Mouse (Mus musculus) kidney, postnatal 14 days (tissue): ENCODE data around the gene Dnase1l2.

Experiments used
- DNase-seq: peaks from one replicate; pipeline ENCODE4 v3.0.0; 2022; ENCODE audit warnings: mixed read lengths

Gene Dnase1l2

DNA sequence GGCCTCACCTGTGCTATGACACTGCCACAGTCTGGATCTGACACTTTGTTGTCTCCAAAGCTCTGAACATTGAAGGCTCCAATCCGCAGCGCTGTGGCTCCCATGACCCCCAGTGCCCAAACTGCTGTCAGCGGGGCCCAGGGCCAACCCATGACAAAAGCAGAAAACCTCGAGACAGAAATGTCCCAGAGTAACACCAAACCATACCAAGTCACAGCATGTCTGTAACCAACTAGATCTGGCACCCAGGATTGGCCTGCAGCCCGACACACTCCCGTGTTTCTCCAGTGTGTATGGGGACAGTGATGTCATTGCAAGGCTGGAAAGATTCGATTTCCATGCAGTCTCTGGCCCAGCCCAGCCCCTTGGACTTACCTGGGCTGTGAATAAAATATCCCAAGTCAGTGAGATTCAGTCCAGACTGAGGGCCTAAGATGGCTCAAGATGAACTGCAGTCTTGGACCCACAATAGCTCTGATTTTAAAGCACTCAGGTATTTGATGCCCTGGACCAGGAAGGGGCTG is at the start of gene Dnase1l2:
TSS of gene Dnase1l2 (minus strand) at position 474 of the 524 bp plus-strand sequence.
- no peak for DNase-seq

DNA sequence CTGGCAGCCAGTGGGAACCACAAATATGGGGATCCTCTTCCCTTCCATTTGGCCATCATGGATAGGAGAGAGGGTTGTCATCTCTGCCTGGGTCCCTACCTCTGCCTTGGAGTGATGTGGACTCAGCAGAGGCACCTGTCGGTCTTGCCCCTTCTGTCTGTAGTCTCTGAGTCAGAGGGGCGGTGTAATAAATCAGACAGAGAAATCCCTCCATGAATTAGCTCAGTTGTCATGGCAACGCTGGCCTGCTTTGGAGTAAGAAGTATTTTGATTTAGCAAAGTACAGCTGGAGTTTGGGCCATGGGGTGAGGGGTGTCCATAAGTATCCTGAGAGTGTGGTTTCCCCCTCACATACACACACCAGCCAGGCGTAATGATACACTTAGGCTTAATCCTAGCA is 47.5 kb upstream of the Dnase1l2 start:
- no peak for DNase-seq

DNA sequence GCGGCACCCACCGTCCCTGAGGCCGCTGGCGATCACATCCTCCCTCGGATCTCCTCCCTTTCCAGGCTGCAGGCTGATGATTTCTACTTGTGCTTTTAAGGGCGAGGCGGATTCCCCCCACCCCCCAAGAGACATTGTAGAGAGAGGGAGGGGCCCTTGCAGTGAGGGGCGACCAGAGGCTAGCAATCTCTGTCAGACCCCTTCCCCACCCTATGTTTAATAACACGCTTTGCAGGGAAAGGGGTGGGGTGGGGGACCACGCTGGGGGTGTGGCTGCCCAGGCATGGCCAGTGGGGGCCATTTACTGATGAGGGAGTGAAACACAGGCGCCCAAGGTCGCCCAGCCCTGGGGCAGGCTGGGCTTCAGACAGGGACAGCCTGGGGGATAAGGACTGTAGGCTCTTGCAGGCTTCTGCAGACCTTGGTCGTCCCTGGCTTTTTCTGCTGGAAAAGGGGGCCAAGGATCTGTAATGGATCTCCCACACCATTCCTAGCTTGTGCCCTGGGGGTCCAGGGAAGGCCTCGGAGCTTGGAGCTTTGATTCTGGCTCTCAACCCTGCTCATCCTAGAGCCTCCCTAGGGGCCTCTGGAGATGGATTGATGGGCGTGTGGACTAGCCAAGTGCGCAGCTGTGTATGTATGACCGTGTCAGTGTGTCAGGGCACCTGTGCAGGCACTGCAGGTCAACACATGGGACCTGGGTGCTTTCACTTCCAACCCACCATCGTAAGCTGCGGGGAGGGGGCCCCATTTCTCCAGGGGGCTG is 46.5 kb upstream of the Dnase1l2 start:
- no peak for DNase-seq

DNA sequence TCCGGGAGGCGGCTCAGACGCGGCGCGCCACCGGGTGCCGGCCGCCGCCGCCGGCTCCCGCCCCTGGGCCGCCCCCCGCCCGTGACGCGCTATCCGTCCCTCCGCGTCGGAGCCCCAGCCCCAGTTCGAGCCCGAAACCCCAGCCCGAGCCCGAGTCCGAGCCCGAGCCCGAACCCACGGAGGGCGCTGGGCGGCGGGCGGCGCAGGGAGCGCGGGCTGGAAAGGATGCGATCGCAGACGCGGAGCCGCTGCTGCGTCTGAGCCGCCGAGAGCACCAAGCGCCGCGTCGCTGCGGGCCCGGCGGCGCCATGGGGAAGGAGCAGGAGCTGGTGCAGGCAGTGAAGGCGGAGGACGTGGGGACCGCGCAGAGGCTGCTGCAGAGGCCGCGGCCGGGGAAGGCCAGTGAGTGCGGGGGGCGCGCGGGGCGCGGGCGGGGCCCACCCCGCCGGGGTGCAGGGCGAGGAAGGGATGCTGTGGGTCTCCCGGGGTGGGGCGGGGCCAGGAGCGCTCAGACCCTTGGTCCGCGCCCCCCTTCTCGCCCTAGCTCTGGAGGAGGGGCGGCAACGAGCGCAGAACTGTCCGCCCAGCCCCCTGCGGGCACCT is 45.9 kb upstream of the Dnase1l2 start:
- peak; percentile 49 for DNase-seq

DNA sequence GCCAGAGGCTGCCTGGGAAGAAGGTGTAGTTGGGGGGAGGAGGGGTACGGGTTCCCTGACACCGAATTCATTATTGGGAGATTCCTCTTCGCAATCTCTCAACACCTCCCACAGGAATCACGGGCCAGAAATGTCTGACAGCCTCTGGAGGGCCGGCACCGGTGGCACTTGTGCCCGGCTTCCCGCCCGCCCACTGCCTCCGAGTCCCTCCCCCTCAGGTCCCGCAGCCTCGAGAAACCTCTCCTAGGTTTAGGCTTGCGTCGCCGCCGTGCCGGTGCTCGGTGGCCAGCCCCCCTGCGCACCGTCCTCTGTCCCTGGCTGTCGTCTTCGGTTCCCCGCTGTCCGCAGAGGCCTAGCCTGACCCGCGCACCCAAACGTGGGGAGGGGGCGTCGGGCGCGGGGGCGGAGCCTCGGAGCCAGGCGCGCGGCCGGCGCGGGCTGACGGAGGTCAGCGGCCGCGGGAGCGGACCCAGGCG is 45.3 kb upstream of the Dnase1l2 start, which contains the start of gene Caskin1:
TSS of gene Caskin1 (plus strand) at position 416 of the 476 bp plus-strand sequence.
- DNase-seq: peak; percentile 32

DNA sequence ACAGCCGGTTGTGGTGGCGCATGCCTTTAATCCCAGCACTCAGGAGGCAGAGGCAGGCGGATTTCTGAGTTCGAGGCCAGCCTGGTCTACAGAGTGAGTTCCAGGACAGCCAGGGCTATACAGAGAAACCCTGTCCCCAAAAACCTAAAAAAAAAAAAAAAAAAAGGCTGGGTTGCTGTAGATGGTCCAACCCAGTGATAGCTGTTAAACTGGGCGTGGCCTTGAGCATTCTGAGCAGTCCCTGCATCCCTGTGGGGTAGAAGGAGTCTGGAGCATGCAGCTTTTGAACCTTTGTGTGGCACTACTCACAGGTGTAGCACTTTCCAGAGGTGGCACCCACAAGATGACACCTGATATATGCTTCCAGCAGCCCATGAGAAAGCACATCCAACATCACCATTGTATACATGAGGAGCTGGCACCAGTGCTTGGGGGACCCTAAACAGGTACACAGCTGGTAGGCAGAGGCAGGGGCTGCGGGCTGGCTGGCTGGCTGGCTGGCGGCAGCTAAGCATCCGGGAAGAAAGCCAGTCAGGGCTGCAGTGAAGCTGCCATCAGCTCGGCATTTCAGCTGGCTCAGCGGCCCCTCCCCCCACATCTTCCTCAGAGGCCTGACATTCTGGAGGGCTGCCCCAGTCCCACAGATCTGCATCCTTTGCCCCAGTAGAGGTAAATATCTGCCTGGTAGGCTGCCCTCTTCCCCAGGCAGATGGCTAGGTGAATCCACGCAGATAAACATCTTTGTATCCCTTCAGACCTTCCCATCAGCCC is 42.4 kb upstream of the Dnase1l2 start:
- no peak for DNase-seq

DNA sequence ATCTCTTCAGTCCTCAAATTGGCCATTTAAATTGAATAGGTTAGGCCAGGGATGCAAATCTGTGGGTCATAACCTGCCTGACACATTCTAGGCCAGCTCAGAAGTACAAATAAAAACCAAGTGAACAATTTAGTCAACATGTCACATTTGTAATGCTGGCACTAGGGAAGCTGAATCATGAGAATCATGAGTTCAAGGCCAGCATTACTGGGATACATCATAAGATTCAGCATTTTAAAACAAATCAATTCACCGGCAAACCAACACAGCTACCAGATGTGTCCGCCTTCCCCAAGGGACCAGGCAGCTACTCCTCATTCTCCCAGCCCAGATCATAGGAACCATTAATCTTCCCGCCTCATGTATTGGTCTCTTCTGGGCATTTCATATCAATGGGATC is 40.6 kb upstream of the Dnase1l2 start:
- DNase-seq: no peak

DNA sequence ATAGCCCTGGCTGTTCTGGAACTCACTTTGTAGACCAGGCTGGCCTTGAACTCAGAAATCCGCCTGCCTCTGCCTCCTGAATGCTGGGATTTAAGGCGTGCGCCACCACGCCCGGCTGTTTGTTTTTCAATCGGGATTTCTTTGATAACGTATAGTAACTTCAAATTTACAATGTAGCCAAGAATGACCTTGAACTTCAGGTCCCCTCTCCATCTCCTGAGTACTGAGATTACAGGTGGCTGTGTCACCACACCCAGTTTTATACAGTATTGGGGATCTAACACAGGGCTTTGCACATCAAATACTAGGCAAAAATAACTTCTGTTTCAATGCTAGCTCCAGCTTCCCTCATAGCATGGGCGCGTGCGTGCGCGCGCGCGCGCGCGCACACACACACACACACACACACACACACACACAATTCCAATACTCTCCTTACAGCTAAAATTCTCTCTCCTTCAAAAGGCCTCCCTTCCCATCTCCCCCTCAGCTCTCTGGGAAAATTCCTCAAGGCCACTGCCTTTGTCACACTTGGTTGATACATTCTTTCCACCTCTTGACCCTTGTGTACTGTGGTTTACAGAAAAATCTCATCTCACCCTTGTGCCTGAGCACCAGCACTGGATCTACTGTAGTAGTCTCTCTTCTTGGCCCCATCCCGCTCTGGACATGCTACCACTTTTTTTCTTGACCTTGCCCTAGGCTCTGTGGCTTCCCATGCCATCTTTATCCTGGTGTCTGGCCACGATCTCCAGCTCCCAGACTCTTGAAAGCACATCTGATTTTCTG is 38.3 kb upstream of the Dnase1l2 start:
- DNase-seq: no peak

DNA sequence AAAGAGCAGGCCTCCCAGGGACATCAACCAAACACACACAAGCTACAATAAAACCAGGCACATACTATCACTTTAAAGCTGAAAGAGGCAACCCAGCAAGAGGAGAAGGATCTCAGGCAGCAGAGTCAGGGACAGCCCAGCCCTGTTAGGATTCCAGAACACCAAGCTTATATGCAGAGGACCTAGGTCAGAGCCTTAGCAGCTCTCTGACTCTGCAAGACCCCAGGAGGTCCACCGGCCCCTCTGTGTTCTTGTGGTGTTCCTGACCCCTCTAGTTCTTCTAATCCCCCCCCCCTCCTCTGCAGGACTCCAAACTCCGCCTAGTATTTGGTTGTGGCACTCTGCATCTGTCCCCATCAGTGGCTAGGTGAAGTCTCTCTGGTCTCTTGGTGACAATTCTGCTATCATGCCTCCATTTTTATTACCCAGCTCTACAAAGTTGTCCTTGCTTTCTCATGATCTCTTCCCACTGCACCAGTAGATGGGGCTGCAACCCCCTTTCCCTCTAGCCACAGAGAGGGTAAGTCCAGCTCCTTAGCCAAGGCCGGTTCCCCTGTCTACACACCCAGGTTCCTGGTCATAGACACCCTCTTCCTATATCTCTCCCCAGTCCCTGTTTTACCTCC is 37.4 kb upstream of the Dnase1l2 start:
- DNase-seq: no peak

DNA sequence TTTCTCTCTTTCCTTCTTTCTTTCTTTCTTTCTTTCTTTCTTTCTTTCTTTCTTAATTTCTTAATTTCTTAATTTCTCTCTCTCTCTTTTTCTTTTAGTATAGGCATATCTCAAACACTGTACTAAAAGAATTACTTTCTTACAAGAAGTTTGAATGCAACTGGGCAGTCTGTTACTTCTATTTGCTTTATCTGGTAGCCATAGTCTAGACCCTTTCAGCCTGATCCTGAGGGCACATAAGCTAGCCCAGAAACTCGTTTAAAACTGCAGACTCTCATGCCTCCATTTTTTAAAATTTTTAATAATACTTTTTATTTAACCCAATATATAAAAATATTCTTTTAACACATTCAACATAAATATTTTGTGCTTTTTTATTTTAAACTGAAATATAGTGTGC is 36.5 kb upstream of the Dnase1l2 start:
- no peak for DNase-seq

DNA sequence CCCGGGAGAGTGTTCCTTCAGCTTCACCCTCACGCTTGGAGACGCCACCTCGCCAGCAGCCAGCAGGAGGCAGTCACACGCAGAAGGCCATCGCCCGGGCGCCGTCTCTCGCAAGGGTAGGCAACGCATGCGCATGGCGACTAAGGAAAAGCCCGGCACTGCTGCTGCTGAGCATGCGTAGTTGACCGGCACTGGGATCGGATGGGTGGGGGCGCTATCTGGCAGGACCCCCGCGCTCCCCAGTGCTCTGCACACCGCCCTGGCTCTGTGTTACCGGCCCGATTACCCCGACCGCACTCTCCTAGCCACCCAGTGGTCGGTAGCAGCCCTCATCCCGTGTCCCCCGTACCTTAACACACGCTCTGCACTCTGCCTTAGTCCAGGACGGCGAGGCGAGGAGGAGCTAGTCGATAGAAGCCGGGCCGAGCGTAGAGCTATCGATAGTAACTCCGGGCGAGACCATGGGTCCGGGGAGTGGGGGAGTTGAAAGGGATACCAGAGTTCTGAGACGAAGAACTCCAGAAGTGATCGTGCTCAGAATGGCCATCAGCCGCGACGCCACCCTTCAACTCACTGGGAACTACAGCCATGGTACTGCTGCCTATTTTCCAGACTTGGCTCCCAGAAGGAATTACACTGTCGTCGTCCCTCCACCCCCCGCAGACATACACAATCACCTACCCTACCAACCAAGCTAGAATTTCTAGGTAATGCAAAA is 35.9 kb upstream of the Dnase1l2 start, which contains the start of gene Mlst8:
TSS of gene Mlst8 (minus strand) at position 416 of the 718 bp plus-strand sequence.
- DNase-seq: peak; percentile 97

DNA sequence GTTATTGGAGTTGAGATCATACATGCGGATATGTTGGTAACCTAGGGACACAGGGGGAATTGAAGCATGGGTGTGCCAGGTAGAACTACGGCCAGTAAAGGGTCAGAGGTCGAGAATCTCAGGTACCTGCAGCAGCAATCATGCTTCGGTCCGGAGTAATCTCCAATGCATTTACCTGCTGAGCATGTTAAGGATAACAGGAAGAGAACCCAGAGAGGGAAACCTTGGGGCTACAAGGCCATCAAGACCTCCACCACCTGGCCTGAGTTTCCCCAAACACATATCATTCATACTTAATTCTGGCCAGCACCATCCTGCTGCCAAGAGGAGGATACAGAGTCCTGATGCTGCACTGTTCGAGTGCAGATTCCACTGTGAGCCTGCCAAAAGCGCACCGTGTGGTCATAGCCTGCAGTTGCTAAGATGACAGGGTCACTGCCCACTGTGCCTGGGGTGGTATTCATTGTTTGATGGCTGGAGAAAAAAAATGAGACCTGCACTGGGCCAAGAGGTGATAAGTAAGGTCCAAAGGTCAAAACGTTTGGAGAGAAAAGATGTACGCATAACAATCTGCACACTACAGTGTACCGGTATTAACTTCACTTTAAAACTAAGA is 35.2 kb upstream of the Dnase1l2 start:
- peak; percentile 33 for DNase-seq

DNA sequence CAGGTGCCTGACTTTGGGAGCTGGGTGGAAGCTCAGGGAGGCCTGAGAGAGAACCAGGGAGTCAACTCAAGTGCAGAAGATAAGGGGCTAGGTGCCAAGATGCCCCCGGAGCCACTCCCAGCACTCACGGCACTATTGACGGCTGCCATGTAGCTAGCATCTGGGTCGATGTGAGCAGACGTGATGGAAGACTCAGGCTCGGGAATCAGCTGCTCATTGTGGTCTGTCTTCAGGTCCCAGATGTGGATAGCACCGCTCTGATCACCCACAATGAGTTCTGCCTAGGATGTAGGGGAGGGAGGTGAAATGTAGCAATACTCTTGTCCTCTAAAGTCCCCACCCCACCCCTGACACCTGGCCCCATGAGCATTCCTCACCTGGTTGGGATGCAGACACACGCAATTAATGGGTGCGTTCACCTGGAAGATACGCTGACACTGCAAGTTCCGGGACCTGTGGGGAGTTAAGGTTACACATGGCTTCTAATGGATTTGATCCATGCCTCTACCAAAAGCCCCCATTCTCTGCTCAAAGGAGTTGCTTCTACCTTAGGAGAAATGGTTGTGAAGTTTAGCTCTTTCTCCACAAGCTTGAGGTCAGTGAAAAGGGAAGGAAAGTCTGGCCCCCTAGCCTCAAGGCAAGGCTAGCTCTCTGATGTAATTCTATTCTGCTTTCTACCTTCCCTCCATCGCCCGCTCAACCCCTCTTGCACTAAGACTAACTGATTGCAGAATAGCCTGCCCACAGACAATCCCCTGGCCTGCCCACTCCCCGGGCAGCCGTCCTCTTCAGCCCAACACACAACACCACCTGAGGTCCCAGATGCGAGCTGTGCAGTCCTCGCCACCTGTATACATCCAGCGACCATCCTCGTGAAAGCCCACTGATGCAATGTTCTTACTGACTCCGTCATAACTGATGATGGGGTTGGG is 34.4 kb upstream of the Dnase1l2 start:
- no peak for DNase-seq

DNA sequence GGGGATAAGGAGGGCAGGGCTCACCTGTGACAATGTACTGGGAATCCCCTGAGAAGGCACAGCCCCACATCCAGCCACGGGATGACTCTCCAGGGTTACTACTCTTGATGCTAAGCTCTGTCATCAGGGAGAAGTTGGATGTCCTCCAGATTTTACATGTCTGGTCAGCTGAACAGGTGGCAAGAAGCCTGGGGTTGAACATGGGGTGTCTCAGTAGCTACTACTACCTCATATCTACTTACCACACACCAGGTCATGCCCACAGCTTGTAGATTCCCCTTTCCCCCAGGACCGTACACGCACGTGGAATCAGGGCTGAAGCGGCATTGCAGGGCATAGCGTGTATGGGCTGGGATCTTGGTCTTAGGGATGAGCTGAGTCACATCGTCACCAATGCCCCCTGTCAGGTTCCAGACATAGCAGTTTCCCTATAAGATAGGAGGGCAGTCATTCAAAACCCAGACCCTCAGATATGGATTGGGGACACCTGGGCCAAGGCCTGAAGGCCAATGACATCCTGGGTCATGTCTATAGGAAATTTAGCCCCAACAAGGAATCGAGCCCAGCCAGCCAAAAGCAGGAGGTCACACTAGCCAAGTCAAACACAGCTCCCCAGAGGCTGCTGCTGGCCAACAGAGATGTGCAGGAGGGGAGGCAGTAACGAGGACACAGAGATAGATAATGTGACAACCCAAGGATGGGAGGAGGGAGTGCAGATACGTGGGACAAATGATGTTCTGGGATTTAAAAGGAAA is 33.3 kb upstream of the Dnase1l2 start:
- DNase-seq: no peak

DNA sequence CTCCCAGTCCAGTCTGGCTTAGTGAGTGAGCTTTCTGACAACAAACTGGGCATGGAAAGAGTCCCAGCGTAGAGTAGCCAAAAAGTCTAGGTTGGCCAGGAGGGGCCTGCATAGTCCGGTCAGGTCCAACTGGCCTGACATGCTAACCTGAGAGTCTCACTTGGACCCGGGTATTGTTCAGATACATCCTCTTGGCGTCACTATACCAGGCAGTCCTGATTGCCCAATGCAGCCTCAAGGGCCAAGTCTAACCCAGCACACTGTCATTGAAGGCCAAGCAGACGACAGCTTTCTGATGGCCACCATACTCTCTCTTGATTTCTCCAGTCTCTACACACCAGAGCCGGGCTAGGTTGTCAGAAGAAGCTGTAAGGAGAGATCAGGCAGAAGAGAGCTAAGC is 32.7 kb upstream of the Dnase1l2 start:
- DNase-seq: no peak

DNA sequence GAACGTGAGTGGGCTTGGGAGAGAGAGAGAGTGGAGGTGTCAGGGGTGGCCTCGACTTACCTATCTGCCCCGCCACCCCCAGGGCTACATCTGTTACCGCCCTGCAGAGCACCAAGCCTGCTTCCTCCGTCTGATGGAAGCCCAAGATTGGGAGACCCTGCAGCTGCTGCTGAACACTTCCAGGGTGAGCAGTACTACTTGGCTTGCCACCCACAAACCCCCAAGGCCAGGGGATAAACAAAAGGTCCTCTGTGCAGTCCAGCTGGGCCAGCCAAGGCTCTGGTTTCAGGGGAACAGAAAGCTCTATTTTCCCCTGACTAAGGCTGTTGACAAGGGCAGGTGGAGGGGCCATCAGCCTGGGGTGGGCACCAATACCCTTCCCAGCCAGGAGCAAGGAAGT is 31.7 kb upstream of the Dnase1l2 start:
- no peak for DNase-seq

DNA sequence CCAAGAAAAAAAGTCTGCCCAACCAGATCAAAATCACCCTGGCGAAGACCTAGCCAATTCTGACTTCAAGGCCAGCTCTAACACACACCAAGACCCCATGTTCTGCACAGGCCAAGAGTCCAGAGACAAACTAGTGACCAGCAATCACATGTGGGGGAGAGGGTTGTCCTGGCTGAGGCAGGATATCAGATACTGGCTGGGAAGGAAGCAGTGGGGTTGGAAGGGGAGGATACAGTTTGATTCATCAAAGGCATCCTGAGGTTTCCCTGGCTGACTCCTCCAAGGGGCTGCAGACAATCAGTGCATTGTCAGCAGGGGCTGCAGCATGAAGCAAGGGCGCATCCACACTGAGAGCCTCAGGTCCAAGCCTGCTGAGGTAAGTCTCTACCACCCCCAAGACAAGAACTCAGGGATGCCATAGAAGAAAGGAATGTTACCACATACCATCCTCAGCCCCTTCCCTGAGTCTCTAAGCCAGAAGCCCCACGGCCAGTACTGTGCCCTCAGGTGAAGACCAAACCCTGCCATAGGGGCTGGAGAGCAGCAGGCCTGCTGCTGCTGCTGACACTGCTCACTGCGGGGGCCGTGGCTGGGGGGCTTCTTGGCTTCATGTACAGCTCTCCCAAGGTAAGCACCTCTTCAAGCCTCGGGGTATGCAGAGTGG is 30.8 kb upstream of the Dnase1l2 start, which contains the start of gene Bricd5:
TSS of gene Bricd5 (plus strand) at position 273 of the 664 bp plus-strand sequence.
- DNase-seq: no peak

DNA sequence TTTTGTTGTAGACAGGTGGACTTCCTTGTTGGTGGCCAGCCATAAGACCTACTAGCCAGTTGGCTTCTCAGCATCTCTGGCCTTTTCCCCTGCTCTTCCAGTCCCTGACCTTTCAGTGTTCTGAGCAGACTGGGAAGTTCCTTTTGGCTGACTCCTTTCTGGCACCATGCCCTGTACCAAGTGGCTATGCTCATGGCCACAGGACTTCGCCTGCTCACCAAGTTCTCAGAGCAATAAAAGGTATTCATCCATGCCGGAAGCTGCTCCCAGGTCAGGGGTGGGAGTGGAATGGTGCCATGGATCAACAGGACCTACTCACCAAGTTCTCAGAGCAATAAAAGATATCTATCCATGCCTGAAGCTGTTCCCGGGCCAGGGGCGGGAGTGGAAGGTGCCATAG is 29.6 kb upstream of the Dnase1l2 start:
- peak; percentile 90 for DNase-seq
